Mouse (Mus musculus) gonadal fat pad, adult 2 months (tissue): Measurements from ENCODE around the gene Dlec1. TPM values are rescaled to one million over a fixed set of nuclear protein-coding genes. Genes with fewer than 3 reads are reported as not detected.

Experiments used
- DNase-seq: peaks from one replicate; pipeline ENCODE4 v3.0.0-alpha.2; 2012; ENCODE audit warnings: low read depth
- polyA plus RNA-seq: library from polyadenylated mRNA; depleted of rRNA; stranded (reverse); fragments of >200 nt; gene quantifications from 2 replicates; pipeline ENCODE4 v1.2.3, GENCODE M21; 2012; rRNA removed

Gene Dlec1
- polyA plus RNA-seq = 8.1 and 12.9 TPM in 2 replicates

DNA sequence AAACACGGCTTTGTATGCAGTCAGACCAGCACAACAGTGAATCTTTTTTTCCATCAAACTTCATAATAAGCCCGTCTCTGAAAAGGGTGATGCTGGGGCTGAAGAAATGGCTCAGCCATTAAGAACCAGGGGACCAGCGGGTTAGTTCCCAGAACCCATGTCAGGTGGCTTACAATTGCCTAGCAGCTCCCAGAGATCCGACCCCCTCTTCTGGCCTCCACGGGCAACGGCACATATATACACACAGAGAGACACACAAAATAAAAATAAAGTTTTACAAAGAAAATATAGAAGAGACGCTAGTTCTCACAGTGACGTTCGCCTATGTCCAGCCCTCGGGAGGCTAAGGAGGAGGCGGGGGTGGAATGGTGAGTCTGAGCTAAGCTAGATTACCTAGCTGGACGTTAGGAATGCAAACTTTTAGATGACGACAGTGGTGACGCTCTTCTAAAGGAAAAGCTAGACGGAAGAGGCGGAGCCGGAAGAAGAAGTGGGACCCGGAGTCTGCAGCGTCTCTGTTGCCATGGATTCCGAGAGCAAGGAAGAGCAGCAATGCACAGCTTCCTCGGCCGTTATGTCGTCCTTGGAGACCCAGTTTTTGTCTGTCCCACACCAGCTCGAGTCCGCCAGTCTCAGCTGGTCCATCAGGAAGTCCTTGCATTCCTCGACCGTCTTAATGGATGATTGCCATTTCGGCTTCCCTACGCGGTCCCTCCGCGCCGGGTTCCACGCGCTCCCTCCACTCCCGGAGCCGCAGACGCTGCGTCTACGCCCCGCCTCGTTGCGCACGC lies at the start of gene Dlec1:
Gene Dlec1, plus strand, starts transcription at position 487 of the 791 bp plus-strand sequence.
- no peak for DNase-seq

GRCm38 (mm10) chr9:119053964-119054576 lies 48.2 kb upstream of the Dlec1 start:
- no peak for DNase-seq

- DNase-seq = no peak
Measured at GRCm38 (mm10) chr9:119055336-119055735, 46.9 kb upstream of the Dlec1 start.

DNA sequence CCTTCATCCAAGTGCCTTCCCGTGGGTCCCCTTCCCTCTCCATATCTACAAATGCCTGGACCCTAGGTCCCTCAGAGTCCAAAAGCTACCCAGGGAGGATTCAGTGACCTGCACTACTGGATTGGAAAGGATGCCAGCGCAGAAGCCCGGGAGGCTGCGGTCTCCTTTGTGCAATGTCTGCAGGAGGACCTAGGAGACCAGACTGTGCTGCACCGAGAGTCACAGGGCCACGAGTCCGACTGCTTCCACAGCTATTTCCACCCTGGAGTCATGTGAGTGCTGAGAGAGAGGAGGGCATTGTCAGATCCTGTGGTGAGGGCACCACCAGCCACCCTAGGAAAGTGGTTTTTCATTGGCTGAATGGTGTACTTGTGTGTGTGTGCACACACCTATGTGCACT lies 44.0 kb upstream of the Dlec1 start:
- no peak for DNase-seq

DNA sequence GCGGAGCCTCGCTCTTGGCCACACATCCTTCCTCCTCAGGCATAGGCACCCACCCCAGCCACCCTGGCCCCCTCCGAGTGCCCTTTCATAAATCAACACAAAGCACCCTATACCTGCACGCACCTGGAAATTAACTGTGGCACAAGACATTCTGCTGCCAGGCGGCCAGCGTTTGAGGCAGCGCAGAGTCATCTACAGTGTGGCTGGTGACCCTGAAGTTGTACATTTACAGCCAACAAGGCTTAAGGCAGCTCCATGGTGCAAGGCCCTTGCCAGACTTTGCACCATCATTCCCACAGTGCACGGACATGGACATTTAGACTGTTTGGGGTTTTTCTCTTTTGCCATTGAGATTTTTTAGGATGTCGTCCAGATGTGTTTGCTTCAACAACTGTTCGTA lies 41.6 kb upstream of the Dlec1 start:
- DNase-seq = no peak

- no peak for DNase-seq
Measured at GRCm38 (mm10) chr9:119063036-119063644, 39.1 kb upstream of the Dlec1 start.

DNA sequence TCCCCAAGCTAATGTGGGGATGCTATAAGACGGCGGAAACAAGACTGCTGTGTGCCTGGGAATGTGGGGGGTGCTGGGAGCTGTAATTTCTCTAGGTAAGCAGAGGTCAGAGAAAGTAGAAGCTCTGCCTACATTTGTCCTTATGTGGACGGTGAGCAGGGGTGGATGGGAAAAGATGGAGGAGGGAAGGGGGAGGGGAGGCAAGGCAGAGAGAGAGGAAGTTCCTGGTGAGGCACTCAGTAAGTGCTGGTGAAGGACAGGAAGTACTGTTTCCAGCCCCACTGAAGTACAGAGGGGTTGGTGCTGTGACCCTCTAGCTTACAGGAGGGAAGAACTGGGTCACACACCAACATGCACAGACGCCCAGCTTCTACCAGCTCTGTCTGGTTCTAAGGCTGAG lies 38.0 kb upstream of the Dlec1 start:
- DNase-seq = no peak

- DNase-seq = no peak
Measured at GRCm38 (mm10) chr9:119067601-119068000, 34.7 kb upstream of the Dlec1 start.

GRCm38 (mm10) chr9:119068266-119068665 lies 34.0 kb upstream of the Dlec1 start:
- DNase-seq = no peak

DNA sequence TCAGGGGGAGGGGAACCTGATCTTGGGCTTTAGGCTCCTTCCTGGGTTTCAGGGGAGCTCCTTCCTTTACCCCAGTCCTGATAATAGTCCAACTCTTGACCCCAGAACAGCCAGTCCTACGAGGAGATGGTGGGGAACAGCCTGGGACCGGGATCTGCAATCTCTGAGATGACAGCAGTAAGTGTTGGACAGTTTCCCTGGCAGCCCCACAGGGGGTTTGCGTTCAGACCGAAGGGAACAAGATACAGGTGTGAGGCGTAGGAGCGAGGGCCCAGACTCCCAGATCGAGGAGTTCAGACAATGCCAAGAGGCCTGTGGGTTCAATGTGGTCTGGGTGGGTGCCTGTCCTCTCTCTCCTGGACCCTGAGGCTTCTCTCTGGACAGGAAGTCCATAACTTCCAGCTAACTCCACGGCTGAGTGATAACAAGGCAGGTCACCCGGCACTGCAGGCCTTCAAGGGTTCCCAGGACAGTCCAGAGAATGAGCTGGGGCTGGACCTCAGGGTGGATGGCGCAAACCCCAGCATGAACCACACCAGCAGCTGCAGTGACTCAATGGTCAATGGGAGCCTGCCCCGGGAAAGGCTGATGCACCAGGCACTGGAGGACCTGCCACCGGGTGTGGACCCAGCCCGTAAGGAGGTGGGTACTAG lies 32.0 kb upstream of the Dlec1 start:
- DNase-seq = no peak

DNA sequence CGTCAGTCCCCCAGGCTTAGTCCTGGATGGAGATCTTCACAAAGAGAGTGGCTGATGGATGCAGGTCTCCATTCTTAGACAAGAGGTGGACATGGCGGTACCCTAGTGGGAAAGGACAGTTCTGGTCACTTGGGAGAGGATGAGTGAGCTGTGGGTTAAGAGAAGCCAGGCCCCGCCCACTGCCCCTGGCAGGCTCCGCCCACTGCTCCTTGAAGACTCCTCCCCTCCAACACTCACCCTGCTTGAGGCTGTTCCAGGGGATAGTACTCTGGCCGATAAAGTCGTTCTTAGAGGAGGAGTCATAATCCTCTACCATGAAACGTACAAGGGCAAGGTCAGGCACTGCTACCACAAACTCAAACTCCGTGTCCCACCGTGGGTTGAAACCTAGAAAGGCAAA lies 30.5 kb upstream of the Dlec1 start:
- no peak for DNase-seq

DNA sequence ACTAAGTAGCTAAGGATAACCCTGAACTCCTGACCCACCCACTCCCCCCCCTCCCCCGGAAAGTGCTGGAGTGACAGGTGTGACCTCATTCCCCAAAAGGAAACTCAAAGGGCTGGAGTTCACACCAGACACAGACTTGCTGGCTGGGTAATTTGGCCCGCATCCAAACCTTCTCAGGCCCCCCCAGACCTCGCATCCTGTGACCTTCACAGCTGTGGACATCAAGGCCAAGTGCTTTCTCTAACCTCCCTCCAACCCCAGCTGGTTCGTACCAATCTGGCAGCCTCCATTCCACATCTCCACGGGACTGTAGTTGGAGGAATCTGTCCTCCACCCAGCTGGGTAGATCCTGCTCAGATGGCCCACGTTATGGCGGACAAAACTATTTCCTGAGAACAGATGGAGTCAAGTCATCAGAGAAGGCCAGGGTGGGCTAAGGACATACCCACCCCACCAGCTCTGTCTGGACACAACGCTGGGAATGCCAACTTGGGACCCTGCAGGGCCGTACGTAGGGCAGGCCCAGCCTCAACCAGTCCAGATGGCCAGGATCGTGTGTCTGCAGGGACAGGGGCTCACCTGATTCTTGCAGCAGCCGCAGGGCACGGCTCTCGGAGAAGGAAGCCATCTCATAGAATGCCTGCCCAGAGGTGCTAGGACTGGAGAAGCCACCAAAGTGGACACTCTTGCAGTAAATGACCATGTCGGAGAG lies 28.9 kb upstream of the Dlec1 start:
- no peak for DNase-seq

DNA sequence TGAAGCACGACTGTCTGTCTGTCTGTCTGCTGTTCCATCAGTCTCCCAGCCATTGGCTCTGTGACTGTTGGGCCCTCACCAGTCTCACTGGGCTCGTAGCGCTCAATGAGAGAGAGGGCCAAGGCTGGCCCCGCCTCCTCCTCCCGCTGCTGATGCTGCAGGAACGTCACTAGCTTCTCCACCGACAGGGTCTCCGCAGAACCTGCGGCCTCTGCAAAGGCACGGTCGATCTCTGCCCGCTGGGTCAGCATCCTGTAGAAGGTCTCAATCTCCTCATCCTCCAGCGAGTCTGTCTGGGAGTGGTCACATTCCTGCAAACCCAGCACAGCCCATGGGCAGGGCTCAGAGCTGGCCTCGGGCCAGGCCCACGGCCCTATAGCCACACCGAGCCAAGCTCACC lies 26.6 kb upstream of the Dlec1 start:
- DNase-seq = no peak

GRCm38 (mm10) chr9:119080040-119080675 lies 22.1 kb upstream of the Dlec1 start:
- DNase-seq = no peak

- DNase-seq = no peak
Measured at GRCm38 (mm10) chr9:119082039-119082438, 20.2 kb upstream of the Dlec1 start.

DNA sequence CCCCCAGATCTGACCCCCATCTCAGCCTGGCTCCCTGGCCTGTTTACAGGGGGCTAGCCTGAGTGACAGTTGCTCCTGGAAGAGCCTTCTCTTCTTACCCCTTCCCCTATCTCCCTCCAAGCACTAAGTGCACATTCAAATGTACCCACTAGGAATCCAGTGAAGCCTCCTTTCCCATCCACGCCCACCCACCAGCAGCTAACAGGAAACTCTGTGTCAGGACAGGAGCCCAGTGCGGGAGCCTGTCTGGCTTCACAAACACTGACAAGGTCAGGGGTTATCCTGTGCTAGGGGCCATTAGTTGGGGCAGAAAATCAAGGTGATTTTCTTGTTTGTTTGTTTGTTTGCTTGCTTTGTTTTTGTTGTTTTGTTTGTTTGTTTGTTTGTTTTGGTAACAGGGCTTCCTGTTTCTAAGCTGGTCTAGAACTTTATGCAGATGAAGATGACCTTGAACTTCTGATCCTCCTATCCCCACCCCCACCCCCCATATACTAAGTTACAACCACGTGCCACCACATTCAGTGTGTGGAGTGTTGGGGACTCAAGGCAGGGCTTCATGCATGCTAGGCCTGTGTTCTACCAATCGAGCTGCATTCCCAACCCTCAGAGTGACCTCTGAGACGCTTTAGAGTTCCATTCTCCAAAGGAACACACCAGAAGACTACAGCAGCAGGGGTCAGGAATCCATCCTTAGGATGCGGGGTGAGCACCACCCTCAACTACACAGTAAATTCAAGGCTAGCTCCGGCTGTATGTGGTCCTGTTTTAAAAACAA lies 19.4 kb upstream of the Dlec1 start:
- DNase-seq = no peak

DNA sequence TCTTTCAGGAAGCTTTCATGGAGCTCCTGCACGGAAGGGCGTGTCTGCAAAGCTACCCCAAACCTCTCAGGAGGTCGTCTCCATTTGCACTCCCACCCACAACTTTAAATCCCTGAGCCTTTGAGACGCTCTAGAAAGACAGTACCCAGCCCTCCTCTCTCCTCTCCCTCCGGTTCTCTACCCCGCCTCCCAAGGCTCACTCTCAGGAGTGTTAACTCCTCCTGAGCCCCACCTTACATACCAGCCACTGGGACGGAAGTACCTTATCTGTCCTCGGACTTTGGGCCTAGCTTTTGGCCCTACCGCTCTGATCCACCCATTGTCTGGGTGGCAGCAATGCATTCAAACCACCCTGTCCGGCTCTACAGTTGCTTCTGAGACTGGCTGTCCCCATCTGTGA lies 18.3 kb upstream of the Dlec1 start:
- DNase-seq = no peak

DNA sequence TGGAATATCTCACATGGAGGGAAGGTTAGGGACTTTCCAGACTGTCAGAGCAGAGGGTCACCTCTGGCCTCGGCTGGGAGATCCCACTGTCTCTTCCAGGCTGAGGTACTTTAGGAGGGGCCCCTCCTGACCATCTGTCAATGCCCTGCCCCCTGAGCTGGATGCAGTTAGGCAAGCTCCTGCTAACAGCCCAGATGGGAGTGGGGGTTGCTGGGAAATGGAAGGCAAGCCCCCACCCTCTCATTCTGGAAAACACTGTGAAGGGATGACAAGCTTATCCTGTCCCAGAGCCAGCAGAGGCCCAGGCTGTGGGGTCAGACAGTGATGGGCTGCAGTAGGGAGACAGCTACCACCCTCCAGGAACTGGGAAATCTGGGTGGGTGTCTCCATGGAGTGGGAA lies 15.8 kb upstream of the Dlec1 start:
- no peak for DNase-seq

- no peak for DNase-seq
Measured at GRCm38 (mm10) chr9:119087309-119087708, 15.0 kb upstream of the Dlec1 start.

DNA sequence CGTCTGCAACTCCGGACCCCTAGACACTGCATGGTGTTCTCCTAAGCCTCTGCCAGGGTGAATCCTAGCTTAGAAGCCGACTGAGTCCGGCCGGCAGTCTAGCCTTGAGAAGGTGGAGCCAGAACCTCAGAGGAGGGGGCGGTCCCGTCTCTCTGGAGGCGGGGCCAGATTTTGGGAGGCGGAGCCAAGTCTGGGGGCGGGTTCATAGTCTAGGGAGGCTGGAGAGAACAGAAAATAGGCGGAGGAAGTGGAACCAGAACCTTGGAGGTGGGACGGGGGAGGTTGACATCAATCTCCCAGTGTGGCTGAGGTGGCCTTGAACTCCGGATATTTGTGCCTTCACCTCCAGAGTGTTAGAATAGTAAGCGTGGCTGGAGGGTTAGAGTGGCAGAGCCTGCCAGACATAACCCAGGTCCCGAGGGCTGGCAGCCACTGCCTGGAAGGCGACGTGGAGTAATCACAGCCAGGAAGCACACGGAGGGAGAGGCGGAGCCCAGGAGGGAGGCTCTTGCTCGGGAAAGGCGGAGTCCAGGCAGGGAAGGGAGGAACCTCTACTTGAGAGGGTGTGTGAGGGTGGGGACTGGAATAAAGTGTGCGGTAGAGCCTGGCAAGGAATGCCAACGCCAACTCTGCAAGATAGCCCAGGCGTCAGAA lies 14.0 kb upstream of the Dlec1 start:
- no peak for DNase-seq
